In the genomic region with DNA sequence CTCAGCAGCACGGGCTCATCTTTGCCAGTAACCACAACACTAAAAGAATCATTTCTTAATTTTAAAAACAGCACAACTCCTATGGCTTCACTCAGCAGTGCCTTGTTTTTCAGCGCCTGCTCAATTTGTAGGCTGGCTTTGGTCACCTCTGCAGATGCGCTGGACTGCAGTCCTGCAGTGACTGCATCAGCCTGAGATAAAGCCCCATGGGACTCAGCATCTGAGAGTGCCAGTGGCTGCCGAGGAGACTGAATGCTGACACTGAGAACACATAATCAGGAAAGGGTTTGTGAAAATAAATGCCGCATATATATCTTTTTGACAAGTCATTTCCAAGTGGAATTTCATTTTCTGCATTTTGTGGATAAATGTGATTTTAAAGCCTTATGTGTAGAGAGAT, we compare ENCODE assay signal across 29 mouse cellular contexts.
DNase-seq lines count a peak whose midpoint lies in the region; ATAC-seq and TF ChIP-seq lines count a peak whose summit lies in the region.
"Had no signal": no experiment of that assay in that cellular context is flagged by ENCODE, and none has a peak within 500 bp of the region (broad histone marks: within the 10 kb centered on the region; RNA-seq: fewer than 3 reads in every experiment).

No protein-coding gene starts in this region.

- 62% methylated on average over 5 of the region's 5 CpGs for WGBS in neural tube, embryonic 15.5 days
- WGBS in hindbrain, postnatal 0 days = 60% methylated on average over 5 of the region's 5 CpGs
- 55% methylated on average over 5 of the region's 5 CpGs for WGBS in midbrain, postnatal 0 days

- no peaks in the 10 kb centered on the region for H3K27me3 ChIP-seq in neural tube, embryonic 15.5 days (replicated peaks)
- H3K27me3 ChIP-seq in hindbrain, postnatal 0 days (ENCODE audit: insufficient read depth, low read length) = no peaks in the 10 kb centered on the region
- H3K27me3 ChIP-seq in midbrain, postnatal 0 days (ENCODE audit: insufficient read depth, low read length) = no peaks in the 10 kb centered on the region
- H3K27me3 ChIP-seq: heart, embryonic 12.5 days; limb, embryonic 15.5 days; liver, embryonic 13.5 days; megakaryocyte, embryonic 14.5 days had no signal

- no peaks in the 10 kb centered on the region for H3K9me3 ChIP-seq in neural tube, embryonic 15.5 days (replicated peaks)
- H3K9me3 ChIP-seq in hindbrain, postnatal 0 days (ENCODE audit: low read length) = no peaks in the 10 kb centered on the region
- no peaks in the 10 kb centered on the region for H3K9me3 ChIP-seq in midbrain, postnatal 0 days (ENCODE audit: low read length)
- H3K9me3 ChIP-seq: heart, embryonic 12.5 days; limb, embryonic 10.5 days; limb, embryonic 15.5 days; liver, embryonic 13.5 days had no signal

- H3K27ac ChIP-seq in neural tube, embryonic 15.5 days (replicated peaks) = peak overlapping the region; percentile 58
- no peak overlapping the region for H3K27ac ChIP-seq in hindbrain, postnatal 0 days
- no peak overlapping the region for H3K27ac ChIP-seq in midbrain, postnatal 0 days (ENCODE audit: low read depth, low read length)
- H3K27ac ChIP-seq: gastrocnemius, adult 2 months; heart, adult 2 months; kidney, postnatal 0 days; limb, embryonic 10.5 days; limb, embryonic 15.5 days; liver, embryonic 13.5 days had no signal

- H3K4me2 ChIP-seq in neural tube, embryonic 15.5 days = no peak overlapping the region
- no peak overlapping the region for H3K4me2 ChIP-seq in hindbrain, postnatal 0 days (ENCODE audit: low read depth, low read length)
- H3K4me2 ChIP-seq in midbrain, postnatal 0 days (ENCODE audit: low read depth, low read length, poor library complexity, severe bottlenecking) = no peak overlapping the region
- H3K4me2 ChIP-seq: heart, embryonic 12.5 days; limb, embryonic 15.5 days; liver, embryonic 13.5 days had no signal

- no peak overlapping the region for H3K9ac ChIP-seq in neural tube, embryonic 15.5 days (replicated peaks)
- H3K9ac ChIP-seq in hindbrain, postnatal 0 days (replicated peaks; ENCODE audit: low read length) = no peak overlapping the region
- H3K9ac ChIP-seq in midbrain, postnatal 0 days (replicated peaks; ENCODE audit: low read length, poor library complexity, severe bottlenecking) = 0 out of 2 replicates have a peak overlapping the region, but pooled peaks have one; percentile 19
- H3K9ac ChIP-seq: heart, embryonic 12.5 days; limb, embryonic 15.5 days; liver, embryonic 13.5 days had no signal

- peak; percentile 7 for DNase-seq in gastrocnemius, postnatal 25 days
- DNase-seq in gastrocnemius, adult 18-20 months (ENCODE audit: low spot score) = no peak
- no peak for DNase-seq in neural tube, embryonic 10.5 days (ENCODE audit: extremely low spot score, low spot score)
- peak; percentile 42 for DNase-seq in hindbrain, postnatal 0 days (ENCODE audit: low spot score)
- peak; percentile 36 for DNase-seq in midbrain, postnatal 0 days (ENCODE audit: low spot score)
- DNase-seq in urinary bladder, postnatal 25 days (ENCODE audit: low spot score) = no peak
- DNase-seq in right cerebral cortex, postnatal 4 days = no peak
- DNase-seq: adrenal gland, postnatal 14 days; cerebellum, adult 2 months; cerebellum, postnatal 14 days; gastrocnemius, adult 2 months; heart, adult 2 months; heart, postnatal 4 days; kidney, adult 18-20 months; kidney, postnatal 4 days; layer of hippocampus, postnatal 36 days; liver, embryonic 13.5 days; lung, adult 18-20 months; lung, postnatal 4 days; thymus, adult 18-20 months; thymus, postnatal 25 days had no signal

- no peaks in the 10 kb centered on the region for H3K4me1 ChIP-seq in neural tube, embryonic 15.5 days
- H3K4me1 ChIP-seq in hindbrain, postnatal 0 days (ENCODE audit: insufficient read depth, low read length) = no peaks in the 10 kb centered on the region
- no peaks in the 10 kb centered on the region for H3K4me1 ChIP-seq in midbrain, postnatal 0 days (ENCODE audit: insufficient read depth, low read length)
- H3K4me1 ChIP-seq: limb, embryonic 10.5 days; limb, embryonic 15.5 days; liver, embryonic 13.5 days; megakaryocyte, embryonic 14.5 days had no signal

- H3K4me3 ChIP-seq in neural tube, embryonic 15.5 days (replicated peaks) = no peak overlapping the region
- H3K4me3 ChIP-seq in hindbrain, postnatal 0 days (ENCODE audit: low read length) = no peak overlapping the region
- H3K4me3 ChIP-seq in midbrain, postnatal 0 days (ENCODE audit: low read depth, low read length) = no peak overlapping the region
- H3K4me3 ChIP-seq: erythroblast, embryonic 14.5 days; gastrocnemius, adult 2 months; heart, adult 2 months; heart, embryonic 12.5 days; limb, embryonic 10.5 days; limb, embryonic 15.5 days; liver, embryonic 13.5 days; megakaryocyte, embryonic 14.5 days had no signal

- no peaks in the 10 kb centered on the region for H3K36me3 ChIP-seq in neural tube, embryonic 15.5 days
- H3K36me3 ChIP-seq in hindbrain, postnatal 0 days (ENCODE audit: insufficient read depth, low read length) = no peaks in the 10 kb centered on the region
- no peaks in the 10 kb centered on the region for H3K36me3 ChIP-seq in midbrain, postnatal 0 days (ENCODE audit: insufficient read depth, low read length)
- H3K36me3 ChIP-seq: heart, embryonic 12.5 days; limb, embryonic 10.5 days; limb, embryonic 15.5 days; liver, embryonic 13.5 days had no signal

- ATAC-seq in neural tube, embryonic 15.5 days (ENCODE audit: low FRiP score) = no peak
- ATAC-seq in hindbrain, postnatal 0 days = no peak
- ATAC-seq in midbrain, postnatal 0 days (ENCODE audit: low FRiP score) = no peak
- ATAC-seq: lung, postnatal 0 days had no signal

- TF ChIP-seq CTCF in hindbrain, postnatal 0 days (IDR thresholded peaks at IDR 0.05; ENCODE audit: low read depth) = no peak
- no peak for TF ChIP-seq CTCF in midbrain, postnatal 0 days (IDR thresholded peaks at IDR 0.05)

Comparison
In these comparisons a context has a peak if more than half of its experiments do, and no peak if none do; other contexts are left out.
1. DNase-seq: peak in gastrocnemius, postnatal 25 days (single experiment), hindbrain, postnatal 0 days (single experiment) and midbrain, postnatal 0 days (single experiment); none in gastrocnemius, adult 18-20 months (single experiment), neural tube, embryonic 10.5 days (single experiment), urinary bladder, postnatal 25 days (single experiment) and right cerebral cortex, postnatal 4 days (single experiment).